Mouse (Mus musculus) intestine, embryonic 14.5 days (tissue): ENCODE measurements at regions not wholly inside any gene's neighbourhood (a gene's known extent, or its start where the extent isn't known, plus 50 kb on each side); places are given as distances from the start of the nearest gene placed in this dataset.

Source experiments
- ATAC-seq: fragments of 200-750 bp; cut with Nextera tagmentation; replicated peaks from 2 replicates; pipeline ENCODE4 v1.8.0; 2017; ENCODE audit warnings: low read depth, moderate number of reproducible peaks, moderate TSS enrichment, moderate library complexity; ENCODE audit not compliant: low FRiP score, low TSS enrichment
- DNase-seq: peaks from one replicate; pipeline ENCODE4 v3.0.0-alpha.2; 2018; ENCODE audit warnings: low spot score
- H3K27ac ChIP-seq: fragments of 300-500 bp; sonication (generic); 2 replicates; pipeline ENCODE4 v1.5.1; 2014; ENCODE audit warnings: low read depth, mild to moderate bottlenecking, control low read depth
- H3K27me3 ChIP-seq: fragments of 300-500 bp; sonication (generic); replicated peaks from 2 replicates; pipeline ENCODE4 v1.6.1; 2014; ENCODE audit warnings: low read length, control low read depth; ENCODE audit not compliant: control insufficient read depth, insufficient read depth
- H3K36me3 ChIP-seq: fragments of 300-500 bp; sonication (generic); 2 replicates; pipeline ENCODE4 v1.6.1; 2014; ENCODE audit warnings: low read length, control low read depth; ENCODE audit not compliant: control insufficient read depth, insufficient read depth
- H3K4me1 ChIP-seq: fragments of 300-500 bp; sonication (generic); replicated peaks from 2 replicates; pipeline ENCODE4 v1.6.1; 2014; ENCODE audit warnings: low read length, control low read depth, mixed read lengths; ENCODE audit not compliant: control insufficient read depth, insufficient read depth
- H3K4me2 ChIP-seq: fragments of 300-500 bp; sonication (generic); 2 replicates; pipeline ENCODE4 v1.6.1; 2014; ENCODE audit warnings: low read length
- H3K4me3 ChIP-seq: fragments of 300-500 bp; sonication (generic); 2 replicates; pipeline ENCODE4 v1.5.1; 2014; ENCODE audit warnings: low read depth, low read length, control low read depth, mixed read lengths
- H3K9ac ChIP-seq: fragments of 300-500 bp; sonication (generic); 2 replicates; pipeline ENCODE4 v1.6.1; 2014; ENCODE audit warnings: mild to moderate bottlenecking, low read length
- H3K9me3 ChIP-seq: fragments of 300-500 bp; sonication (generic); 2 replicates; pipeline ENCODE4 v1.6.1; 2016; ENCODE audit warnings: low read length, control low read depth; ENCODE audit not compliant: control insufficient read depth
- WGBS: fragments of 180-500 bp; shearing (Covaris S2); extraction: QIAGEN DNeasy Blood & Tissue Kit; methylation state at CpG from one replicate; pipeline ENCODE4 v1.1.7; 2014; 5-methylcytosine and 5-hydroxymethylcytosine counted together

DNA sequence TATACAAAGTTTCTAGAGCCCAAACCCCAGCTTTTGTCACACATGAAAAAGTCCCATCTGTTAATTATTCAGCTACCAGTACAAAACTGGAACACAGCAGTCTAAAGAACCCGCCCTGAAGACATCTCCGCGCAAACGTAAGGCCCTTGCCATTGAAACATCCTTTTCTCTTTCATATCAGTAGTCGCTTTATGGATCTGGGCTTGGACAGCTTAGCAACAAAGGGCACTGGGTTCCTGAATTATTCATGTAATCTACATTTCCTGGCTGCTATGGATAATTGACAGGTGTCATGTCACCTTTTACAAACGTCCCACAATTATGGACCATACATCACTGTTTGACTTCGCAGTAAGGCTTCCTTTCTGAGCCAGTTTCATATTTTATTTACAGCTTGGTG, 113.0 kb upstream of the Smim15 start:
- Histone ChIP-seq H3K27ac (no peak overlapping the region), H3K27me3 (no peaks in the 10 kb centered on the region), H3K4me1 (peaks cover 12% of the 10 kb centered on the region), H3K4me3 (no peak overlapping the region), H3K9ac (no peak overlapping the region), H3K36me3 (no peaks in the 10 kb centered on the region), H3K9me3 (no peaks in the 10 kb centered on the region), H3K4me2 (no peak overlapping the region)
- DNase-seq (no peak), ATAC-seq (no peak)
- WGBS = 92% methylated on average over 7 of the region's 7 CpGs

DNA sequence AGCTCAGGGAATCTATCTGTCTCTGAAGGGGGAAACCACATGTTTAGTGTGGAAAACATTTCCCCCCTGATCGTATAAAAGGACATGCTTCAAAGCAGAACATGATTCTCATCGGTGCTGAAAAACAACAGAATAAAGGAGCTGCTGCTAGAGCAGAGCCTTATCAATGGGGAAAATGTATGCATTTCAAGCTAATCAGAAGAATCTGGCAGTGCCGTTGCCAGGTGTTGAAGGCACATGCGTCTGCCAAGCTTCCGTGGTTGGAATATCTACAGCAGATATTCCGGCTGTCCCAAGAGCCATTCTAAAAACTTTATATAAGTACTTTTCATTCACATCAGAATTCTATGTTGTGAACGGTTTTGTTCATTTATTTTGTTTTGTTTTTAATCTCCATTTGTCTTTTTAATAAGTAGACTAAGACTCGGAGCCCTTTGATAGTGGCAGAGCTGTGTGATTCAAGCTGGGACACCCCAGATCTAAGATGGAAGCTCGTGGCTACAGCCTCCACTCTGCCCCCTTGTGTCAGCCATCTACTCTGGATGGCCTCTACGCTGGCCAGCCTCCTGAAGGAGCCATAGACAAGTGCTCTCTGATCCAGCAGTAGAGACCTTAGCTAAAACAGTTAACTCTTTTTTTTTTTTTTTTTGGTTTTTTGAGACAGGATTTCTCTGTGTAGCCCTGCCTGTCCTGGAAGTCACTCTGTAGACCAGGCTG, 116.6 kb upstream of the Smim15 start:
- no peak overlapping the region for H3K4me3 ChIP-seq
- no peak overlapping the region for H3K9ac ChIP-seq
- 88% methylated on average over 10 of the region's 10 CpGs for WGBS
- no peak overlapping the region for H3K4me2 ChIP-seq
- DNase-seq = no peak
- no peaks in the 10 kb centered on the region for H3K27me3 ChIP-seq
- ATAC-seq = no peak
- H3K27ac ChIP-seq = no peak overlapping the region
- H3K4me1 ChIP-seq = peaks cover 1% of the 10 kb centered on the region
- no peaks in the 10 kb centered on the region for H3K36me3 ChIP-seq
- no peaks in the 10 kb centered on the region for H3K9me3 ChIP-seq

DNA sequence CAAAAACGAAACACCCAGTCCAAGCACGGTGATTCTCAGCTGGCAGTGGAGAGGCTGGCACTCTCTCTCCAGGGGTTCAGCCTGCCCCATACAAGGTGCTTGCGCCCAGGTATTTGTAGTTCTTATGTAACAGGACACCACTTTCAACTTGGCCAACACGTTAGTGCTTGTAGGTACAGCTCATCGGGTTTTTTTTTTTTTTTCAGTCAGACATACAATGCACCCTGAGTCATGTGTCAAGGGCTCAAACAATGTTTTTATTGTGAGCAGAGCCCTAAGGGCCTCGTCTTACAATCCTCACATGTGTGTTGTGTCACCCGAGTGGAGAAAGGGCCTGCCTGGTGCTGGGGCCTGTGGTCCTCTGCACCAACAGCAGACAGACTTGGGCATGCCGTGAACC, 118.8 kb upstream of the Smim15 start:
- DNase-seq (no peak), ATAC-seq (no peak)
- H3K4me2 ChIP-seq = no peak overlapping the region
- no peaks in the 10 kb centered on the region for H3K36me3 ChIP-seq
- no peak overlapping the region for H3K27ac ChIP-seq
- H3K9me3 ChIP-seq = no peaks in the 10 kb centered on the region
- H3K4me1 ChIP-seq = no peaks in the 10 kb centered on the region; the same call in 1 of the 2 replicates
- no peaks in the 10 kb centered on the region for H3K27me3 ChIP-seq
- H3K9ac ChIP-seq = no peak overlapping the region
- no peak overlapping the region for H3K4me3 ChIP-seq
- WGBS = 68% methylated on average over 8 of the region's 8 CpGs

DNA sequence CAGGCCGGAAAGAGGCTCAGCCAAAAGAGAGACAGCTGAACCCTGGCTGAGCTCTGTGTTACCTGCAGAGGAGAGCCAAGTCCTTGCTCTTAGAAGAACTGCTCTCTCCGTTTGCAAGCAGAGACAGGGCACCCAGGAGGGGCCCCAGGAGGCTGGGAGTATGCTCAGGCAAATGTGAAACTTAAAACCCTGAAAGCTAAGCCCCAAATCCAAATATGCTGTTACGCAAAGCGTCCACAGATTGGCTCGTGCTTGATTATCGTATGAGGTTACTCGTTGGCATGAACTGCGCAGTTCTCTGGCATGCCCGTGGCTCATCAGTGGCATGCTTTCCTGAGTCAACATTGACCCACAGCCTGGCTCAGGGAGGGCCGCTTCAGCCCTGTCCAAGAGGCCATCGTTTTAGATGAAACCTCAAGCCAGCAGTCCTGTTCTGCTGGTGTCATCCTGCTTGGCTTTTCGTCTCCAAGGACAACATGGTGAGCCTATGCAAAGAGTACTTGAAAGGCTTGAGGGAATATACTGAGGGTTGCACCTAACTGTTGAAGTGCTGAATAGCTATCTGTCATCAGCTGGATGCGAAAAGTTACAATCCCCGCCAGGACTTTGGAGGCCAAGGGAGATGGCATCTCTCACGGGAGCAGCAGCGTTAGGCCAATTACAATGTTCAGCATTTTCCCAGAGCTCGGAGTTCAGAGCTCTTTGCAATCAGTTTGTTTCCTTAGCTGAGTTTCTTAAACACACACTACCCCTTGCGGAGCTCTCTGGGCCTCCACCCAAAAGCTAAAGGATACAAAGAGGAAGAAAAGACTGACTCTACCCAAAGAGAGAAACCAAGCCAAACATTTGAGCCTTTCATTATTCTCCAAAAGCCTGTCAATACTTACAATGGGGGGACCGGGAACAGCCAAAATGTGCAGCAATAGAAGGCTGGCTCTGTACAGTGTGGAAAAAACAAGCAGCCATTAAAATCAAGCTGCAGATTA, 120.8 kb upstream of the Smim15 start:
- Histone ChIP-seq H3K4me2 (no peak overlapping the region), H3K27ac (no peak overlapping the region)

DNA sequence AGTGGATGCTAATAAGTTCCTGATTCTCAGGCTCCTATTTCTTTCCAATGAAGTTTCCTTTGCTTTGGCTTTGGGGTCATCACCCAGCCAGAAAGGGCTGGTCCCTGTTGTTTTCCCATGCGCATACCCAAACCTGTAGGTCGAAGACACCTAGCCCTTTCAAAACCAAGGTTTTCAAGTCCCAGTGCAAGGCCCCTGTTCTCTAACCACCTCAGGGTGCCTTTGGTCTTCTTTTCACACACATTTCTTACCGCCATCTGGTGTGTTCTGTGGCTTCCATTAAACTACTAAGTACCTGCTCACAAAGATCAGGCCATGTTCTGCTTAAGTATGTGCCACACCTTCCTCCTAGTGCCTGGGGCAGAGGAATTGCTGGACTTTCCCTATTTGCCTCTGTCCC, 124.8 kb upstream of the Smim15 start:
- 94% methylated on average over 3 of the region's 3 CpGs for WGBS
- Histone ChIP-seq H3K27me3 (no peaks in the 10 kb centered on the region), H3K27ac (no peak overlapping the region), H3K4me1 (0 out of 2 replicates have a peak, but pooled peaks cover 3% of the 10 kb centered on the region), H3K9me3 (no peaks in the 10 kb centered on the region), H3K4me3 (no peak overlapping the region), H3K36me3 (no peaks in the 10 kb centered on the region), H3K4me2 (no peak overlapping the region), H3K9ac (no peak overlapping the region)
- DNase-seq = no peak
- no peak for ATAC-seq

More for the DNA sequence above, 120.8 kb upstream of the Smim15 start:
- Histone ChIP-seq H3K9ac (no peak overlapping the region), H3K27me3 (no peaks in the 10 kb centered on the region), H3K4me3 (no peak overlapping the region), H3K4me1 (no peaks in the 10 kb centered on the region), H3K9me3 (no peaks in the 10 kb centered on the region), H3K36me3 (no peaks in the 10 kb centered on the region)
- no peak for ATAC-seq
- no peak for DNase-seq
- 71% methylated on average over 19 of the region's 19 CpGs for WGBS

DNA sequence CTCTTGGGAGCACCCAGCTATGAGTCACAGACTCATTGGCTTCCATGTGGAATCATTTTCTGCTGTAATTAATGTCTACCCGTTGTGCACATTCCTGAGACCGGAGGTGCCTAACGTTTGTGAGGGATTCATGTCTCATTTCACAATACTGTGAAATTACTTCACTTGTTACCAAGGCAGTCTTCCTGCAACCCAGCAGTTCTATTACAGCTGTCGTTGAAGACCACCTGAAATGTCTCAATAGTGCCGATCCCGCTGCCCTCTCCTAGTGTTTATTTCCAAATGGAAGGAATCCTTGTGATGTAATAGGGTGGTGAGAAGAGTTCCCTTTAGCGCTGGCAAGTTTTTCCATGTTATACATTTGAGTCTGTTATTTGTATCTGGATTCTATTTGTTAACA, 125.8 kb upstream of the Smim15 start:
- 79% methylated on average over 7 of the region's 7 CpGs for WGBS
- ATAC-seq (no peak), DNase-seq (no peak)
- no peaks in the 10 kb centered on the region for H3K9me3 ChIP-seq
- no peaks in the 10 kb centered on the region for H3K36me3 ChIP-seq
- H3K27me3 ChIP-seq = no peaks in the 10 kb centered on the region
- H3K4me2 ChIP-seq = no peak overlapping the region
- H3K4me1 ChIP-seq = 0 out of 2 replicates have a peak, but pooled peaks cover 3% of the 10 kb centered on the region
- no peak overlapping the region for H3K9ac ChIP-seq
- H3K27ac ChIP-seq = no peak overlapping the region
- no peak overlapping the region for H3K4me3 ChIP-seq

DNA sequence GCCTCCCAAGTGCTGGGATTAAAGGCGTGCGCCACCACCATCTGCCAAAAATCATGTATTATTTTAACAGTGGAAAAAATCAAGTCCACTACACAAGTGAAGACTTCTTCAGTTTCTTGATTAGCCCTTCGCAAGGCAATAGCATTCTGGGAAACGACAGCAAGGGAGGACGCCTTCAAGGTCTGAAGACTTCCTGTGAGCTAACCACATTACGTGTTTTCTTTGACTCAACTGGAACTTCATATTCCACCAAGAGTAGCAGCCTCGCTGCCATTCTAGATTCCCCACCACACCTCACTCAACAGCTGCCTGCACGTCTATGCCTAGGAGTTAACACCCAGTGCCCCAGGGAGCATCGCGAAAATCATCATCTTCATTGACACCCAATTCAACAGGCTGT, 126.2 kb upstream of the Smim15 start:
- Histone ChIP-seq H3K9me3 (no peaks in the 10 kb centered on the region), H3K4me3 (no peak overlapping the region), H3K4me1 (0 out of 2 replicates have a peak, but pooled peaks cover 3% of the 10 kb centered on the region), H3K27me3 (no peaks in the 10 kb centered on the region), H3K4me2 (no peak overlapping the region), H3K9ac (no peak overlapping the region), H3K36me3 (no peaks in the 10 kb centered on the region), H3K27ac (no peak overlapping the region)
- DNase-seq (no peak), ATAC-seq (no peak)
- 90% methylated on average over 10 of the region's 10 CpGs for WGBS

DNA sequence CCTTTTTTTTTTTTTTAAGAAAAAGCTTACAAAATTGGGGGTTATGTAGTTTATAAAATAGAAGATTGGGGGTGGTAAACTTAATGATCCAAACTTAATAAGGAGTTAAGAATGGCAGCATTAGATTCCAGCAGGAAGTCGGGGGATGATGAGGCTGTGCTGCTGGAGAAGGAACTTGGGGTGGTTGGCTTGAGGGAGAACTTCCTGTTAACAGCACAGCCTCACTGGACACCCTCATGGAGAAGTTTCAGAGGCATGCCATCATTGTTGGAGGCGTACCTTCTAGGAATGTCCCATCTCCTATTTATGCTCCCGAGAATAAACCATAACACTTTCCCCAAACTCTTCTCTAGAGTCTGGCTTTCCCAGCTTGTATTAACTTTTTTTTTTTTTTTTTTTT, 126.7 kb upstream of the Smim15 start:
- Histone ChIP-seq H3K36me3 (no peaks in the 10 kb centered on the region), H3K9me3 (no peaks in the 10 kb centered on the region), H3K27ac (no peak overlapping the region), H3K4me2 (no peak overlapping the region), H3K27me3 (no peaks in the 10 kb centered on the region), H3K4me3 (no peak overlapping the region), H3K9ac (no peak overlapping the region), H3K4me1 (0 out of 2 replicates have a peak, but pooled peaks cover 3% of the 10 kb centered on the region)
- DNase-seq = no peak
- no peak for ATAC-seq
- WGBS = 84% methylated on average over 3 of the region's 3 CpGs
